Mouse (Mus musculus) CD8-positive naive resting alpha-beta T cell, adult 2 months (primary cell): ENCODE measurements around the gene Slc35e1.

Source experiments
- DNase-seq, 2 experiments: peaks; one replicate each; pipeline ENCODE4 v3.0.0; 2022; ENCODE audit warnings: low read depth in 2 of 2, low spot score in 2 of 2

Gene Slc35e1

GRCm38 (mm10) chr8:72491680-72492621 is at the start of gene Slc35e1:
Slc35e1 (minus strand) TSS chr8:72492614.
- DNase-seq: peak; percentile 37 to 44

DNA sequence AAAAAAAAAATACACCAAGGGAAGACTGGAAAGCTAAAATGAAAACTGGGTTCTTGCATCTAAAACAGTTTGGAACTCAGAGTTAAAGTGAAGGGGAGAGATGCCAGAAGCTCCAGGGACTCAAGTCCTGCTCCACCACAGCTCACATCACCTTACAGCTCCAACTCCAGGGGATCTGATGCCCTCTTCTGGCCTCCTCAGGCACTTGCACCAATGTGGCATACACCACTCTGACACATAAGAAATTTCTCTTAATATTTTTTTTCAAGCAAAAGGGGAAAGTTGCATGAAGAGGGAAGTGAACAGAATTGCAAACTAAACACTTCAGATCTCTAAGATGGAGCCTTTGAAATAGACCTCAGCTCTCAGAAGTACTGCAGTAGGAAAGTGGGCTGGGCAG is 46.8 kb upstream of the Slc35e1 start:
- DNase-seq: peak in 1 of 2 experiments; percentile 8

DNA sequence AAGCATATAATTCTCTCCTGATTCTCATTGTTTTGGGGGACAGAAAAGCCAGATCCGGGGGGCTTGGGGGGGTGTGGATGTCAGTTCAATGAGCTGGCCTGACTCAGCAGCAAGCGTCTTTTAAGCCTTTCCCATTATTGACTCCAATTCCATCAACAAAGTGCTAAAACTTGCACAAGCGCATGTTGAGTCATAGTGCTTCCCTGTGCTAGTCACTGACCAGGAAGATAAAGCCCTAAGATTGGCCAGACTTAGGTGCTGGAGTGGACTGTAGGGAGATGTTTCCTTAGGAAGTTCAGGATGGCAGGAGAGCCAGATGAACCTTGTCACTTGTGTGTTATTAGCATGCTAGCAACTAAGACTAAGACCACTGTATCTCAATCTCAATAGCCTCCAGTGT is 42.5 kb upstream of the Slc35e1 start:
- no peak for DNase-seq

DNA sequence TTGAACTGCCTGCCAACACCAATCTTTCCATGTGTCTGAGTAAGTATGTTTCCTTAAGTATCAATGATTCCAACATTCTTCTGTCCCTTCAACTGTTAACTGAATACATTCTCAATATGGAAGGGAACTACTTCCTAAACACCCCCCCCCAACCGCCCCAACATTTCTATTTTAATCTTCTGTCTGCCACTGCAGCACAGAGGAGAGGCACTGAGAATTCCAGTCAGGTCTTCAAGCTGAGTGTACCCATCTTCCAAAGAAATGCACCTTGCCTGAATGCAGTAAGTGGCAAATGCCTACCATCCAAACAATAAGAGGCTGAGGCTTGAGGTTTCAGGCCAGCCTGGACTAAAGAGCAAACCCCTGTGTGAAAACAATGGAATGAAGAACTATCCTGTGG is 39.7 kb upstream of the Slc35e1 start:
- DNase-seq: no peak

DNA sequence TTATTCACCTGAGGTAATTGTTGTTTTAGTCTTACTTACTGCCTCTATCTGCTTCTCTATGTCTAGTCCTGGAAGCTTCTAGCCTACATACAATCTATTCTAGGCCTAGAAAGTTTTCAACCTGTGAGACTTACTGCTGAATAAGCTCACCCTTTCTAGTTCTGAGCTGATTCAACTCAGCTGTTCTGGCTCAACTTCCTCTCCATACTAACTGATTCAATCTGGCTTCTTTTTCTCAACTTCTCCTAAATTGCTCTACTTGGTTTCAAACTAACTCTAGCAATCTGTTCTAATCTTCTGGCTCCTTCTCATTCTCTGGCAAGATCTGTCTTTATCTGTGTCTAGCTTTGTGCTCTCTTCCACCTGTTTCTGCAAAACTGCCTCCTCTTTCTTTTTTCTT is 29.5 kb upstream of the Slc35e1 start:
- no peak for DNase-seq

DNA sequence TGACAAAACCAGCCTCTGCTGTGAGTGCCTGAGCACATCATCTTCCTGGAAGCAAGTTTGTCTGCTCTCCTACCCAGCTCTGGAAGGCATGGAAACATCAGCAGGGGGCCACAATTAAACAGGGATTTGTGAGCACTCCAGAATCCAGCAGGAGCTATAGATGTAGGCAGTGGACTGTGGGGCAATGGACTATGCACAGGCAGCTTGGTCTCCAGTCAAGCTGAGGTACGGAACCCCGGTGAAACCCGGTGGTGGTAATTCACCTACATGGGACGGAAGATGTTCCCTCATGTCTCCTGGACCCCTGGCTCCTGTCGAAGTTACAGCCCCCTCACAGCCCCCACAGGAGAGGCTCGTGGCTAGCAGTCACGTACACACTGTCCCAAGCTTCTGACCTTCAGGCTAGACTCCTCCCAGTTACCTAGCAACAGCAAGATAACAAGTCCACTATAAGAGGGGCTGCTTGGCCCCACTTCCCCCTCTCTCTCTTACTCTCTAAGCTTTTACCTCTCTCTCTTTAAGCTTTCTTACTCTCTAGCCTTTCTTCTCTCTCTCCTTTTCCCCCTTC is 25.1 kb upstream of the Slc35e1 start:
- DNase-seq: no peak

DNA sequence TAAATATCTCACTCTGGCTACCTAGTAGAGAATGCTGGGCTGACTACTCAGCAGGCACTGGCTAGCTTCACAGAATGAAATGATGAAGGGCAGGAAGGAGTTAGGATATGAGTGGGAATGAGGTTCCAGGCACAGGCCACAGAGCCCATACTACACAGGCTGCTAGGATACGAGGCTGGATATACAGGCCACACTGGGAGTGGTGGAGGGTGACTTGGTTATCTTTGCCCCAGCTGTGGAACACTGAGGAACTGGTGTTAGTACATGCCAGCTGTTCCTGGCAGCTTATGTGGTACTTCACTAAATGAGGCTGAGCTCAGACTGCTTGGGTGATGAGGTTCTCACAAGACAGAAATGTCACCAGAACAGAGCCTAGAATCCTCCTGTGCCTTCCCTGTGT is 20.7 kb upstream of the Slc35e1 start:
- DNase-seq: no peak

DNA sequence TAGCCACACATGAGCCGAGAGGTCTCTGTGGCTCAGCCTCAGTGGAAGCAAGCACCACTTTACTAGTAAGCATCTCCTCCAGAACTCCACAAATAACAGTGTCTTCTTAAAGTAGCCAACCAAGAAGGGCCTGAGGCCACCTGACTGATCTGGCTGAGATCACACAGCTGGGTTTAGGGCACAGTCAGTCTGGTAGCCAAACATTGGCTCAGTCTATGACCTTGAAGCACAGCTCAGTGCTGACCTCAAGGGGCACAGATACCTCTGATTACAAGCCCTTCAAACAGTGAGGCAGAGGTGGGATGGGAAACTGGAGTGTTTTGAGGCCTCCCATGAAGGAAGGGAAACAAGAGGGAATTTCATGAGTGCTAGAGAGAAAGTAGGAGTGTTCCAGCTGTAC is 20.2 kb upstream of the Slc35e1 start:
- no peak for DNase-seq

GRCm38 (mm10) chr8:72507505-72507904 is 15.1 kb upstream of the Slc35e1 start:
- DNase-seq: no peak

GRCm38 (mm10) chr8:72504637-72505314 is 12.4 kb upstream of the Slc35e1 start:
- DNase-seq: no peak

GRCm38 (mm10) chr8:72504137-72504536 is 11.7 kb upstream of the Slc35e1 start:
- no peak for DNase-seq

- no peak for DNase-seq
Measured at GRCm38 (mm10) chr8:72500521-72500931, 8.1 kb upstream of the Slc35e1 start.

GRCm38 (mm10) chr8:72499521-72500284 is 7.3 kb upstream of the Slc35e1 start:
- DNase-seq: no peak

DNA sequence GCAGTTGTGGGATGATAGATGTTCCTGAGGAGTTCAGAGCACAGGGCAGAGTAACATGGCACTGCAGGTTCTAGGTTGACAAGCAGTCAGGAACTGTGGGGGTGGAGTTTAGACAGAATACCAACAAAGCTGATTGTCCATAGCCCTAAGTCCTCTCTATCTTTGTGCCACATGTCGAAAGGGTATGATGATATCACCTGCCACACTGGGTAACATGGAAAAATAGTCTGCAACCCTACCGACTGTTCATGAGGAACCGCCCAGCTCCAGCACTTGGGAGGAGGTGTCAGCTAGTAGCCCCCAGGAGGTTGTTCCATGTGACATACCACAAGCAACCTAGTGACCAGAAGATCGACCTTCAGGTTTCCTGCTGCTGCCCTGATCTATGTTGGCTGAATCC is 6.1 kb upstream of the Slc35e1 start:
- no peak for DNase-seq

GRCm38 (mm10) chr8:72497911-72498310 is 5.5 kb upstream of the Slc35e1 start:
- no peak for DNase-seq

DNA sequence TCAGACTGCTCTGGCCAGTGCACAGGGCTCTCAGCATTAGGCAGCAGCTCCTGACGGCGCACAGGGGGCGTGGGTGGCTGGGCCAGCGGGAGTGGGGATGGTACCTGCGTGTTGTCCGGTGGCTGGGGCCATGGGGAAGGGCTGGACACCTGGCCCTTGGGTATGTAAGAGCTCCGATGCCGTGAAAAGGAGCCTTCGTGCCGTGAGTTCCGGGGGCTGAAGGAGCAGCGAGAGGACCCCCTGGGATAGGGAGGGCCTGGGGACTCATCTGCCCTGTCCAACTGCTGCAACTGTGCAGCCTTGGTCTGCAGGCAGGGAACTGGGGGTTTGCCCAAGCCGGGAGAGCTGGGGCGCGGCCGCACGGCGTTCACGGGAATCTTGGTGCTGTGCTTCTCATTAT is 3.8 kb upstream of the Slc35e1 start:
- no peak for DNase-seq

DNA sequence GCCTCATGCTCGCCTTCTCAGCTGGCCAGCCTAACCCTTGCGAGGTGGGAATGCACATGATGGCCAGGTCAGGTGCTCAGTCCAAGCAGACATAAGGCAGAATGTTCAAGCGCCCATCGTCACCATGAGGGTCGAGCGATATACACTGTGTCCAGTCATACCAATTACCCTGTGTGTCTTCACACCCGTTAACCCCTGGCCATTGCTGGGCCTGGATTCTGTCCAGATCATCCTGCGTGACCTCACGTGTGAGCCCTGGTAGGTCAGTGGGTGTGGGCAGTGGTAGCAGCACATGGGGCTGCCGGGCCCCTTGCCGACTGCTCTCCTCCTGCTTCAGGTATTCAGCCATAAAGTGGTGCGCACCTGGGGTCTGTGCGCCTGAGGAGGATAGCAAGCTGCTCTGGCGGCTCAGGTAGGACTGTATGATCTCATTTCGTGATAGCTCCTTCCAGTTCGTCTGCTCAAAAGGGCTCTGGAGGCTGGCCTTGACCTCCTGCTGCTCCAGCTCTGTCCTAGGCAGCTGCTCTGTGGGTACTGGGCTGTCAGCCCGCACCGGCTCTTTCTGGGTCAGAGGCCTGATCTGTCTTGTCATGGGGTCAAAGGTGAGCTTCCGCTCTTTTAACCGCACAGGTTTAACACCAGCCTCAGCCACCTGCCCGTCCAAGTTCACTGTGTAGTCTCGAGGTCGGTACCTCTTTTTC is 3.1 kb upstream of the Slc35e1 start:
- DNase-seq: no peak

DNA sequence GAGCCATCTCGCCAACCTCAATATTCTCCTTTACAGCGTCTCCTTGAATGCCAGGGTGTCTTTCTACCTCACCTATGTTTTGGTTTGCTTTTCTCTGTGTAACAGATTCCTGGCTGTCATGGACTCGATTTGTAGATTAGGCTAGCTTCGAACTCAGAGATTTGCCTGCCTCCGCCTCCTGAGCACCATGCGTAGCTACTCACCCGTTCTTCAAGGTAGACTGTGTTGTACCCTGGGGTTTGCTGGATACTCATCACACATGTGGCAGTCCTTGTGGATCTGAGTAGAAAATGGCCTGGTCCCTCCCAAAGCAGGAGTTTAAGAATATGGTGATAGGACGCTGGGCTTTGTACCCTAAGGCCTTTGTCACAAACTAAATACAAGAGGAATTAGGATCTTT is 967 bp upstream of the Slc35e1 start:
- peak in 1 of 2 experiments; percentile 11 for DNase-seq

DNA sequence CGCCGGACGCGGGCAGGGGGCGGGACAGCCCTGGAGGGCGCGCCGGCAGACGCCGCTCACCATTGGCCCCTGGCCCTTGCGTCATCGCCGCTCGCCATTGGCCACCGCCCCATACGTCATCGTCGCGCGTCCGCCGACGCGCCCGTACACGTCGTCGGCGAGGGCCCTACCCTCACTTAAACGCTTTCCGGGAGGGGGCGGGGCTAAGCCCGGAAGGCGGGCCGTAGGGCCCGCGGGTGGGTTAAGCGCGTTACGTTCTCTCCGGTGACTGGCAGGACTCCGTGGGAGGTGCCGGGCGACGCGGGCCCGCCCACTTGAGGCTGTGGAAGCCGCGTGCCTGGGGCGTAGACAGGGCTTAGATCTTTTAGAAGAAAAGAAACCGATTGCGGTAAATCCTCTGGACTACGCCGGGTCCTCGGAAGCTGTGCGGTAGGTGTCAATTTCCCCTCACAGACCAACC is 238 bp upstream of the Slc35e1 start:
- DNase-seq: peak; percentile 98 to 99

DNA sequence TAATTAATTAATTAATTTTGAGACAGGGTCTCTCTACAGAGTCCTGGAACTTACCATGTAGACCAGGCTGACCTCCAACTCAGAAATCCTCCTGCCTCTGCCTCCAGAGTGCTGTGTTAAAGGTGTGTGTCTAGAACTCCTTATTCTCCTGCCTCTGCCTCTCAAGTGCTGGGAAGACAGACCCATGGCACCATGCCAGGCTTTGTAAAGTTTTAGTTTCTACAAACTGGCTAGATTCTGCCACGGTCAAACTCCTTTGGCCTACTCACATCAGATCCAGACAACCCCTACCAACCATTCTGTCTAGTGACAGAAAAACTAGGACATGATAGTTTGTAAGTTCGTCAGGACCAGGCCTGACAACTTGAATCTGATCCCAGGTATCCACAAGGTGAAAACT is 1.4 kb downstream of the Slc35e1 start:
- no peak for DNase-seq

GRCm38 (mm10) chr8:72487014-72487413 is 5.4 kb downstream of the Slc35e1 start:
- DNase-seq: no peak
